Mouse (Mus musculus) WW6 (cell line): ENCODE data around the gene 1110051M20Rik.

ENCODE experiments used
- DNase-seq: peaks from one replicate; pipeline ENCODE4 v3.0.0-alpha.2; 2013; ENCODE audit warnings: low read depth, low spot score

Gene 1110051M20Rik

GRCm38 (mm10) chr2:91306589-91306988, 137.9 kb downstream of the 1110051M20Rik start:
- no peak for DNase-seq

GRCm38 (mm10) chr2:91305926-91306325, 138.6 kb downstream of the 1110051M20Rik start:
- no peak for DNase-seq

GRCm38 (mm10) chr2:91302845-91303244, 141.7 kb downstream of the 1110051M20Rik start:
- no peak for DNase-seq

- no peak for DNase-seq
These were observed 142.7 kb downstream of the 1110051M20Rik start for GRCm38 (mm10) chr2:91301836-91302235.

DNA sequence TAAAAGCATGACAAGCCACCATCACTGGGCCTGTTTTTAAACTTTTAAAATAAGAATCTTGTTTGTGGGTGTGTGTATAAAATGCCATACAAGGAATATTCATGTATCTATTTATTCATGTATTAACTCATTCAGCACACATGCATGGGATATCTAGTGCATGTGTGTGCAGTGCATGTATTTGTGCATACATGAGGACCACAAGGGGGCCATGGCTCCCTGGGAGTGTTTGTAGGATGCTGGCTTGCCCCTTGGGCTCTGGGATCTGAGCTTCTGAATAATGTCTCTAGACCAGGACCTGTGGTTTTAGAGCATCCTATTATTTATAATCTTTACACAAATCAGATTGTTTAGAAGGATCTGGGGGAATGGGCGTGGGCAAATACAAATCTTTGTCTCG, 143.7 kb downstream of the 1110051M20Rik start:
- DNase-seq, result no peak

DNA sequence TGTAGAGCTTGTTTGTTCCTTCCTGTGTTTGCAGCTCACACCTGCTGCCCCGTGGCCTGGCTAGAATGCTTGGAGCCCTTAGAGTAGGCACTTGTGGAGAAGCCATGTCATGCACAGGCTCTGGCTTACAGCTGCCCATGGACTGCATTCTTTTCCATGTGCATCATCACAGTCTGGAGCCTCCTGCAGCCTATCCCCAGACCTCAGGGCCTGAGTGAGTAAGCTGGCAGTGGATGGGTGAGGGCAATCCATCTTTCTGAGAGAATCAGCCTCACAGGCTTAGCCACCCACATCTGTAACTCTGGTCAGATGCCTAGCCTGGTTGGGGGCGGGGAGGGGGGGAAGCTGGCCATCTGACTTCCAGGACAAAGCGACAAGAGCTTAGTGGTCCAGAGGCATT, 145.3 kb downstream of the 1110051M20Rik start:
- no peak for DNase-seq

GRCm38 (mm10) chr2:91295895-91296294, 148.6 kb downstream of the 1110051M20Rik start:
- no peak for DNase-seq

GRCm38 (mm10) chr2:91294226-91294625, 150.3 kb downstream of the 1110051M20Rik start:
- no peak for DNase-seq

GRCm38 (mm10) chr2:91291197-91292007, 153.1 kb downstream of the 1110051M20Rik start:
- no peak for DNase-seq

- no peak for DNase-seq
These were observed 156.9 kb downstream of the 1110051M20Rik start for GRCm38 (mm10) chr2:91287563-91287962.

- DNase-seq, result no peak
These were observed 158.5 kb downstream of the 1110051M20Rik start for GRCm38 (mm10) chr2:91285885-91286505.

DNA sequence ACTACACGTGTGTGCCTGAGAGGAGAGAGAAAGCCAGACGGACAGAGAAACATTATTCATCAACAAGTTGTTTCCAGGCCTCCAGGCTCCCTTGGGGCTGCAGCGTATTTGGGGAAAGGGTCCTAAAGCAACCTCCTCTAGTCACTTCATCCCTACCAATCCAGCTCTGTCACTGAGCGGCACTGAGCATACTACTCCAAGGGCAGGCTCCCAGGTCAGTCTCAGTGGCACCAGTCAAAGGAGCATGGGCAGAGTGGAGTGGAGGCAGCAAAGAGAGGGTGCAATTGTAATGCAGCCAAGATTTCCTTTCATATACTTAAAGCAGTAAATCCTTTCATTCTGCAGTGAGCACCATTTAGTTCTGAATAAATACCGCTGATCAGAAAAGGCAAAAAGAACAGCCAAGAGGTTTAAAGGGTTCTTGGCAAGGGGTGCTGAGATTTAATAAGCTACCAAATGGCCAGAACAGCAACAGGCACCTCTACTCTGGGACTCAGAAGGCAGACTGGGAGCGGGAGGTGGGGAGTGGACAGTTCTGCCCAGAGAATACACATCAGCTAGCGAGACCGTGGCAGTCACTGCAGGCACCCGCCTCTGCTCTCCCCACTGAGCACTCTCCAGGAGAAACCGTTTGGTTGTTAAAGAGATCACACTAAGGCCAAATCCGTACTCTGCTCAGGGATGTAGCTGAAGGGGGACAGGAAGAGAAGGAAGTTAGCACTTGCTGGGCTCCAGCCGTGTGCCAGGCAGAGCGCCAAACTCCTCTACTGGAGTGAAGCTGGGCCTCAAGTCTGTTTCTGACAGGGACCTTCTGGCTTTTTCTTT, 159.9 kb downstream of the 1110051M20Rik start:
- DNase-seq, result no peak

- DNase-seq, result no peak
These were observed 160.5 kb downstream of the 1110051M20Rik start for GRCm38 (mm10) chr2:91283972-91284371.

- DNase-seq, result no peak
These were observed 163.1 kb downstream of the 1110051M20Rik start for GRCm38 (mm10) chr2:91281366-91281765.

DNA sequence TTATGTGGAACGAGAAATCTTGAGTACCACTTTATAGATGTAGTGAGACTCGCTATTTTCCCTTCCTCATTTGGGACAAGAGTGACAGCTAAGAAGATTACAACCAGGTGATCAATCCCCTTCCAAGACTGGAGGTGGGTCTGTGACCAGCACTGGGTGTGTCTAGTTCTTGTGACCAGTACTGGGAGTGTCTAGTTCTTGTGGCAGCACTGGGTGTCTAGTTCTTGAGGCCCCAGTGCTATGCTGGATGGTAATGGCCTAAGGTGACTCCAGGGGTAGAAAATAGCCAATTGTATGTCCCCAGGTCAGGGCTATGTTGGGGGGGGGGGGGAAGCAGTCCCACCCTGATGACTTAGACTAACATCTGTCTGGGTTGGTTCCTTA, 165.1 kb downstream of the 1110051M20Rik start:
- DNase-seq, result no peak

DNA sequence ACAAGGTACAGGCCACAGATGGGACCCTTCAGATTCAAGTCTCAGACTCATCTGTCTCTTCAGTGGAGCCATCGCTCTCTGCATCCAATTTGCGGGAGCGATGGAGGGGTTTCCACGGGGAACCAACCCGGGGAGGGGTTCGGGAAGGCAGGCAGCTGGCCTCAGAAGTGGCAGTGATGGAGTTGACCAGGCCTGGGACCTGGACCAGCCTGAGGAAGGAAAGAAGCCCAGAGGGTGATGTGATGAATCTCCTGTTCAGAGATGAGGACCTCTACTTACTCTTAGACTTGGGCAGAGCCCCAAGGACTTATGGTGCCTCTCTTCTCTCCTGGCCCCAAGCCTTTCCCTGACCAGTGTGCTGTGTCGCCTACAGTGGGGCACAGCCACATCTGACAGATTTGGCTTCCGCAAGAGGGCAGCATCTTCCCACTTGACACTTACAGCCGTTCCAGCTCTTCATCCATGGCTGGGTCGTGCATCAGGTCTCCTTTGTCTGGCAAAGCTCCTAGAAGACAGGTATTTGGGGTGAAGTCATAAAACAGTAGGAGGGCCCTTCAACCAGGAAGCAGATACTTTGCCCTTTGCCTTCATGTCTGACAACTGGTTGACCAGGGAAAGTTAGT, 165.6 kb downstream of the 1110051M20Rik start:
- DNase-seq, result peak; percentile 33

DNA sequence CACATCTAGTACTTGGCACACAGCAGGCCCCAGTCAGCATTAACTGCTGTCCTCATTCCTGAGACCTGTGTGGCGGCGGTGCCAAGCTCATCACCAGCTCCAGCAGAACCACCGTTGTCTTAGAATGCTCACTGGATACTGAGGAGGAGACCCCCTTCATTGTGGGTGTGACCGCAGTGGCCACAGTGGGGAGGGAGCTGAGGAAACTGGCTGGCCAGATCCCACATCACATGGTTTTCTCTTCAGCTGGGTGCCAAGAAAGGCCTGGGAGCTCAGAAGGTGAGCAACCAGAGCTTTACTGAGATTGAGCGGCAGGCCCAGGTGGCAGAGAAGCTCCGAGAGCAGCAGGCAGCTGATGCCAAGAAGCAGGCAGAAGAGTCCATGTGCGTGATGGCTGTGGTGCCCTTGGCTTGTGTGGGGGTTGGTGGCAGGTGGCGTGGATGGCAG, 174.8 kb downstream of the 1110051M20Rik start:
- DNase-seq, result no peak

DNA sequence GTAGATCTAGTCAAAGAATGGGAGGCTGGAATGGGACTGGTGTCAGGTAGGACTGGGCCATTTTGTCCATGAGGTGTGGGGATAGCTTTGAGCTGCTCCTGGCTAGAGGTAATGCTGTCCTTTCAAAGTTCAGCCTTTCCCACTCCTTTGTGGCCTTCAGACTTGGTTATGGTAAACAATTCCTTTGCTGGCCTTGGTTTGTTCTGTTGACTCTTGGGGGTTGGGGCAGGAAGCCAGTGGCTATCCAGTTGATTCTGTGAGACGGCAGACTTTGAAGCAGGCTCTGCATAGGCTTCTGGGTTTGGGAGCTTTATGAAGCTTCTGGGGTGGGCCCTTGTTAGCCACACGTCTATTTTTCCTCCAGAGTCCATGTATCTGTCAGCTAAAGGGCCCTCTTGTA, 175.8 kb downstream of the 1110051M20Rik start:
- no peak for DNase-seq

DNA sequence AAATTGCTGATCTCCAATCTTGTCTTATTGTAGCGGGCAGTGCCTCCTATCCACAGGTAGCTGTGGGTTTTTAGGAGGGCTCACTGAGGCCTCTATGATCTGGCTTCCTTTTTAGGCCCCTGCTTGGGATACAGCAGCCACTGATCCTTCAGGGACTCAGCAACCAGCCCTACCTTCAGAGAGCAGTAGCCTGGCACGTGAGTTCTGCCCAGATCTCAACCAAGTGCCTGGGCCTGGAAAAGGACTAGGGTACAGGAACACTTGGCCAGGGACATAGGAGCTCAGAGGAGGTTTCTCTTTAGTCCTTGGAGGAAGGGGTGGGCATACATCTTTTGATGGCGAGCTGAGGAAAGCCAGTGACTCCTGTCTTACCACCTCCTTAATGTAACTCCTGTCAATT, 176.5 kb downstream of the 1110051M20Rik start:
- DNase-seq, result no peak

DNA sequence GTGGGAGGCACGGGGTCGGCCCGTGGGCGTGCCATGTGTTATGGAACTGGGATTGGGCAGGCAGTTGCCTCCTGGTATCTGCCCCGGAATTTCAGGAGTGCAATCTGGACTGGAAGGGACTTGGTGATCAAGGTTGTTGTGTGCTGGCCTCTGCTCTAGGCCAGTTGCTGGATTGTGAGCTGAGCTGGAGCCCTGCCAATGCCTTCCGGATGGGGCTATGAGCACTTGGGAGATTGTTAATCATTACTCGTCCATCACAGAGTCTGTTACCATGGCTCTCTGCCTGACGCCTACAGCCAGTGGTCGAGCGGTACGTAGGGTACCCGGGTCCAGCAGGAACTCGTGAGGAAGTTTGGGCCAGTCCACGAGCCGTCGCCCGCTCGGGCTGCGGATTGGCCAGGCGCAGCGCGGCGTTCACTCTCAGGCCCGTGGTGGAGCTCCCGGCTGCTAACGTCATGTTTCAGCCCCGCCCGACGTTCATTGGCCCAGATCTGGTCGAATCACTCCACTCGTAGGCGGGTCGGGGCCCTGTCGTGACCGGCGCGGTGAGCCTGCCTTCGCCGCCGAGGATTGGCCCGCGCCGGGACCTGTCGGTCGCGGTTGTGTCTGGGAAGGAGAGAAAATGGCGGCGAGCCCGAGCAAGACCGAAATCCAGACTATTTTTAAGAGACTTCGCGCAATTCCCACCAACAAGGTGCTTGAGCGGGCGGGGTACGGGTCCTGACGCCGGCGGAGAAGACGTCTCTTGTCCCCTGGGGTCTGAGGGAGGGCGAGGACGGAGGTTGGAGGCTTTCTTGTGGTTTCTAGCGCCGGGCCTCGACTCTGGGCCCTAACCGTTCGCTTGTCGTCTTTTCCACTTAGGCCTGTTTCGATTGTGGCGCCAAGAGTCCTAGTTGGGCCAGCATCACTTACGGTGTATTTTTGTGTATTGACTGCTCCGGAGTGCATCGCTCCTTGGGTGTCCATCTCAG, 179.5 kb downstream of the 1110051M20Rik start, which contains the start of gene Arfgap2:
TSS of gene Arfgap2 (plus strand) at position 264 of the 971 bp plus-strand sequence.
- DNase-seq, result peak; percentile 85
